Mouse (Mus musculus): ENCODE data around the gene Hes5. TPM values are rescaled to one million over a fixed set of nuclear protein-coding genes. Genes with fewer than 3 reads are reported as not detected.

The Hes5 gene
- 0.32 and 0.69 TPM in 2 replicates for polyA plus RNA-seq (2012; rRNA removed)

DNA sequence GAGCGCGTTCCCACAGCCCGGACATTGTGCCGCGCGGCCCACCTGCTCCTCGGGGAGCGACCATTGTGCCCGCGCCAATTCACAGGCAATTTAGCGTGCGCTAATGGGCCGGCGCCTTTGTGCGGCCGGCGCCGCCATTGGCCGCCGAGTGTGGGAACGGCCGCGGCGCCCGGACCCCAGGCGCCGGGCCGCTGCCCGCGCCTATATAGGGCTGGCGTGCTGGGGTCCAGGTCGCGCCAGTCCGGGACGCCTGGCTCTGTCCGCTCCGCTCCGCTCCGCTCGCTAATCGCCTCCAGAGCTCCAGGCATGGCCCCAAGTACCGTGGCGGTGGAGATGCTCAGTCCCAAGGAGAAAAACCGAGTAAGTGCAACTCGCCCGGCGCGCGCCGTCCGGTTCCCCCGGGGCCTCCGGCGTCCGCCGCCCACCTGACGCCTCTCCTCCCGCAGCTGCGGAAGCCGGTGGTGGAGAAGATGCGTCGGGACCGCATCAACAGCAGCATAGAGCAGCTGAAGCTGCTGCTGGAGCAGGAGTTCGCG lies at the start of gene Hes5:
TSS of gene Hes5 (plus strand) at position 234 of the 536 bp plus-strand sequence.
- no peak for DNase-seq (ENCODE audit: low read depth)

DNA sequence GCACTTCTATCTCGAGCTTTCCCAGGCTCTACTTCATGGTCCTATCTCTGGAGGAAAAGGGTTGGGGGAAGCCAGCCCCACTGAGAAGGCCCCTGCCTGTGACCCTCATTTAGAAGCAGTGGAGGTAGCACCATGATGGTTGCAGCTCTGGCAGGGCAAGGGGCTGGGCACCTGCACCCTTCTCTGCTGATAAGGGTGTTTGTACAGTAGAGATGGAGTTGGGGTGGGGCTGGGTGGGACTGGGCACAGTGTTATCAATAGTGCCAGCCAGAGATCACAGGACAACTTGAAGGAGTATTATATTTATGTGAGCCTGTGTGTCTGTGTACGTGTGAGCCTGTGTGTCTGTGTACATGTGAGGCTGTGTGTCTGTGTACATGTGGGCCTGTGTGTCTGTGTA lies 49.1 kb upstream of the Hes5 start:
- no peak for DNase-seq (ENCODE audit: low read depth)

DNA sequence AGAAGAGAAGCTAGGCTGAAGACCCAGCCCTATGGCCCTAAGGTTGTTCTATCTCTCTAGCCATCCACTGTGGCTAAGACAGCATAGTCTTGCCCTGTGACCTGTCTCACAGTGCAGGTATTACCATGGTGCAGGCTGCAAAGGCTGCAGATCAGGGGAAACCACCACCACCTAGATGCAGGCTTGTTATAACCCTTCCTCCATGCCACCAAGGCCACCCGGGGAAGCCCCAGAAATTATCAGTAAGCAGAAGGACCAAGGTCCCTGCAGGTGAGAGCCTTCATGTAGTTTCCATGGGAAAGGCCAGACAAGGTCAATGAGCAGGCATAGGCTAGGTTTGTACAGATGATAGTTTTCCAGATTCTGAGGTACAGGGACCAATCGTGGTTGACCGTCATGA lies 46.9 kb upstream of the Hes5 start:
- DNase-seq (ENCODE audit: low read depth), result no peak

DNA sequence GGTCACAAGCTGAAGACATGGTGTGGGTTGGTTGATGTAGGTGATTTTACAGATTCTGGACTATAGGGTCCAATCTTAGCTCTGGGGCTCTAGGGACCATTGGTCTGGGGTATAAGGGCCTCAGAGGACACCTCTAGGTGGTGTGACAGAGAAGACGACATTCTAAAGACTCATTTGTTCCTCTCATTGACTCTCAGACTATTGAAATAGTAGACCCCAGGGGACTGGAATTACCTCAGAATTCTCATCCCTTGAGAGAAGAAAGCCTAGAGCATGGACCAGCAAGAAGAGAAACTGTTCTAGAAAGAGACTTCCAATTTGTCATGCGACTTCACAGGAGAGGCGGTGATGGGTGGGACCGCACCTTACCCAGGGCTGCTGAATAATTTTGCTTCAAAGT lies 46.5 kb upstream of the Hes5 start:
- DNase-seq (ENCODE audit: low read depth), result no peak

DNA sequence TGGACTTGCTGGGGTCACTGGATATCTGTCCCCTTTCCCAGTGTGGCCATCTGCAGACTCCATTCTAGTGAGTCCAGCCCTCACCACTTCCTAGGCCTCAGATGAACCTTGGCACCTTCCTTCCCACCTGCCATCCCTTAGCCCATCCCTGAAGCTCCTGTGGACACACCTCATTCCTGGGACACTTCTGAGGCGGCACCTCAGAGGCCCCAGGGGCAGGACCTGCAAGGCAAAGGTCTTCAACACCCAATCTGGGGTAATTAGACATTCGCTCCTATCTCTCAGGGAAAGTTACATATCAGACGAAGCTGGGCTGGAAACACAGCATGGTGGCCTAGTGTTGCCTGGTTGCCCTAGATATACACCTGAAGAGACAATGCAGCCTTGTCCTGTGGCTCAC lies 46.0 kb upstream of the Hes5 start:
- no peak for DNase-seq (ENCODE audit: low read depth)

DNA sequence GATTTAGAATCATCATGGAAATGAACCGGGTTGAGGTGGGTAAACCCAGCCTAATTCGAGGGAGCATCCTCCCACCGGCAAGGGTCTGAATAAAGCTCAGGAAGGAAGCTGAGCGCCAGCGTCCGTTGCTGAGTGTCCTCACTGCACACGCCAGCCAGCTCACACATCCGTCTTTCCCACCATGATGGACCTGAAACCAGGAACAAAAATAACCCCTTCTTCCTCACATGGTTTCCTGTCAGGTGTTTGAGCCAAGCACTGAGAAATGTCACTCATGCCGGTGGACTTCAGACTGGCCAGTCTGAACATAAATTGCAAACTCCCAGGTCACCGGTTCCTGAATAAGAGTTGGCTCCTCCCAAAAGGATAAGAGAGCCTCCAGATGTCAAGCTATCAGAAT lies 45.4 kb upstream of the Hes5 start:
- DNase-seq (ENCODE audit: low read depth), result no peak

DNA sequence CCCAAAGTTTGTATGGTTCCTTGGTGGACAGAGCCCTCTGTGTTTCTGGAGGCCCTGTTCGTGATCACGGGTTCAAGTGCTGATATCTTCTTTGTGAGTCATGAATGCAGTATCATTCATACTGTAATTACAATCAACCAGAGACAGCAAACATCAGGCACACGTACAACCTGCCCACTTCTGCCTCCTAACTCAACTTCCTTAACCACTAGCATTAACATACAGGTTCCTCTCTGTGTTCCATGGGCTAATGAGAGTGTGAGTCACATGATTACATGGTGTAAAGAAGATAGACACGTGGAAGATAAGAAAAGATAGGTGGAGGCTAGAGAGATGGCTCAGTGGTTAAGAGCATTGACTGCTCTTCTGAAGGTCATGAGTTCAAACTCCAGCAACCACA lies 44.1 kb upstream of the Hes5 start:
- DNase-seq (ENCODE audit: low read depth), result no peak

DNA sequence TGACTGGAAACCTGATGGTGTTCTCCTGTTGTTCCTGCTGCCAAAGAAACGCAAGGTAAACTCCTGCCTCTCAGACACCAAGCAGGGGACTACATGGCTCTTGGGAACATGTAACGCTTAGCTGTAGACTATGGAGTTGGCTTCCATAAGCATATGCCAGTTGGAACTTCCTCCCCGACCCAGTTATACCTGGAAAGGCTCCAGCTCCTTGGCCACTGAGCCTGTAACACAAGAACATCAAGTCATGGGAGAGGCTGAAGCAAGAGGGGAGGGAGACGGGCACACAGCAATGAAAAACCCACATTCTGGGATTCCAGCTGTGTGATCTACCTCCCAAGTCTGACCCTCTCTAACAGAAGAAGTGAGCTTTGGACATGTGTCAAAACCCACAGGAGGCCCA lies 38.4 kb upstream of the Hes5 start:
- DNase-seq (ENCODE audit: low read depth), result no peak

DNA sequence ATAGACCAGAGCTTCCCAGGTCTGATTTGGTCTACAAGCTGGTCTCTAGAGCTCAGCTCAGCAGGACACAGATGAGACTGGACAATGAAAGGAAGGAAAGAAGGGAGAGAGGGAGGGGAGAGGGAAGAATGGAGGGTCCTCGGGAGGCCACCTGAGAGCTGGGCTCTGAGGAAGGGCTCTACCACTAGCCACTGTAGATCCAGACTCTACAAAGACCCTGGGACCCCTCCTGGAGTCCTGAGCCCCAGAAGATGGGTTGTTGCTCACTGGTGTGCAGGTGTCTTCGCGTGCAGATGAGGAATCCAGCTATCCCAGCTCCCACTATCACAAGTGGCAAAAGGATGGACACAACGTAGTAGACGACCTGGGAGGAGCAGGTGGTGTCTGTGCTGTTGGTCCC lies 37.8 kb upstream of the Hes5 start:
- no peak for DNase-seq (ENCODE audit: low read depth)

DNA sequence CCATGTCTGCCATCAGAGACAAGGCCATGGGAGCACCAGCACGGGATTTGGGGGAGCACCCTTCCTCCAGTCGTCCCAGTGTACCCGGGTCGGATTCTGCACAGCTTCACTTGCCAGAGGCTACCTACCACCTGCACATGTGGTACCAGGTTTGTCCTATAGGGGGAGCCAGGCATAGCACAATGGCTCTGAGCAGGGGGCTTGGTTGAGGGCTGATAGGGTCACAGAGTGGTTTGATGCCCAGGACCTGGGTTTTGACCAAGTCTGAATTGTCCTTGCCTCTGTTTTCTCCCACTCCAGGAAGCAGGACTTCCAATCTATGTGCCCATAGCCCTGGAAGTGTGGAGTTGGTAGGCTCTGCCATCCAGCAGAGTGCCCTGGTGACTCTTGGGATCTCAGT lies 35.3 kb upstream of the Hes5 start:
- DNase-seq (ENCODE audit: low read depth), result no peak

DNA sequence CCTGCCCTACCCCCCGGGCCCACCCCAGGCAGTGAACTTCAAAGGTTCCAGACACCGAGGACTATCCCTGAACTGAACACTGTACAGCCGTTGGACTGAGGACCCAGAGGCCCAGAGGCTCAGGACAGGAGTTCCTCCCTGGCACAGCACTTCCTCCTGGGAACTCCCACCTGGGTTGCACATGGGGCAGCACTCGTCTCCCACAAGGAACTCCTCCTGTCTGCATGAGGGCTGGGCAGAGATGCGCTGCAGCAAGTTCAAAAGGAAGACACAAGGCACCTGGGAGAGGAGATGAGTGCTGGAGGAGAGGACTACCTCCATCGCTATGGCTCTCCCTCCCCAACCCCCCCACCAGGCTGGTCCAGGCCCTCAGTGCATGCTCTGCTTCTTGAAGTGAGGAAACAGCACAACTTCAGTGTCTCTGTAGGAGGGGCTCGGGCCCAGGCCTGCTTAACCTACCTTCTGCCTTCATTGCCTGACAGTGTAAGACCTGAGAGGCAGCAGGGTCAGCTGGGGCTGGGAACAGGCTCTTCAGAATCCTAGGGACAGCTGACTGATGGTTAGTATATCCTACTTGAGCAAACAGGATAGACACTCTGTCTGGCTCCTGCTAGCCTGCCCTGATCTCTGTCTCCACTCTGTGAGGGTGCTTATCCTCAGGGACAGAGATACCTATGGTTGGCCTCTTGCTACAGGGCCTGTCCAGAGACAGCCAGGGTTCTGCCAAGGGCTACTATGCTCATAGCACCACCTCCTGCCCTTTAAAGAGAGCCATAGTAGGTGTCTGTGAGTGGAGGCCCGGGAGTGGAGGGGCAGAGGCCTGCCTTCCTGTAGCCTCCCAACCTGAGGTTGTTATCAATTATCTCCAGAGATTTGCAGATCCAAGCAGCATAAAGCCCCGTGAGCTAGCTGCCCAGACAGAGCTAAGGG lies 33.5 kb upstream of the Hes5 start:
- no peak for DNase-seq (ENCODE audit: low read depth)

DNA sequence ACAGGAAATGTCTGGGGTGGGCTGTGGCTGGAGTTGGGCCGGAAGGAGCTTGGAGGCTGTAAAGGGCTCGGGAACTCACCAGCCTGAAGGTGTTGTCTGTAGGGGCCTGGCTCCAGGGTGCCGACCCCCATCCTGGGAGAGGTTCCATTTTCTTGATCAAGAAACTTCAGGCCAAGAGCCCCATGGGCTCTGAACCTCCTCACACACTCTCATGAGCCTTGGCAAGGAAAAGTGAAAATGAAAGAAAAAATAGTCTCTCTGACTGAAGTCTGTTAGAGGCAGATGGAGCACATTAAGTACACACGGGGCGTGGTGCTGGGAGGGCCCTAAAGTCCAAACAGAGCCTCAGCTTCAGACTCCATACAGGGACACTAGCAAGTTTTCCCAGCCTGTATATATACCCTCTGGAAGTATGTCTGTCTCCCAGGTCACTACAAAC lies 32.8 kb upstream of the Hes5 start:
- DNase-seq (ENCODE audit: low read depth), result no peak

DNA sequence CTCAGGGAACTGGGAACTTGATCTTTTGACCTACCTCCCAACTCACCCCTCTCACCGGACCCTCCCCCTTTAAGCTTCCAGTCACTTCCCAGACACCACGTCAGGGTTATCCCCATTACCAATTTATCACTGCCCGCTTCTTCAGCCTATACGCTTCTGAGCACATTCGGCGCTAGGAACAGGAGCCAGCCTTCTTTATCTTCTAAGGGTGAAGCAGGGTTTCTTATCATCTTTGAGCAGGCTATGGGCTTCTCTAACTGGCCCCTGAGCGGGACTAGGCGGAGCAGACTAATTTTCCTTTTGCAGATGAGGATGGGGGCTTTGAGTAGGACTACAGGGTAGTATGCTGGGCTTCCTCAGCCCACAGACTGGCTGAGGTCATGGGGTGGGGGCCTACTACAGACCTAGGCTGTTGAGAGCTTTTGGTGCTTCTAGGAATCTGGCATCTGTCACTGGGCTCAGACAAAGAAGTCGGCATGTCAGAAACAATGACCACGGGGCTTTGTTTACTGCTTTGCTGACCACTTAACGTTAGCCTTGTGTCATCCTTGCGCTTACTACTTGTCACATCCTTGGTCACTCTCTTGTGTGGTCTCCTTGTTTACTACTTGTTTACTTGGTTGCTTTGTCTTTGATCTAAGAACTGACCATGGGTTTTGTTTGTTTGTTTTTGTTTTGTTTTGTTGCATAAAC lies 32.2 kb upstream of the Hes5 start, which contains the start of gene Tnfrsf14:
TSS of gene Tnfrsf14 (minus strand) at position 169 of the 693 bp plus-strand sequence.
- no peak for DNase-seq (ENCODE audit: low read depth)

DNA sequence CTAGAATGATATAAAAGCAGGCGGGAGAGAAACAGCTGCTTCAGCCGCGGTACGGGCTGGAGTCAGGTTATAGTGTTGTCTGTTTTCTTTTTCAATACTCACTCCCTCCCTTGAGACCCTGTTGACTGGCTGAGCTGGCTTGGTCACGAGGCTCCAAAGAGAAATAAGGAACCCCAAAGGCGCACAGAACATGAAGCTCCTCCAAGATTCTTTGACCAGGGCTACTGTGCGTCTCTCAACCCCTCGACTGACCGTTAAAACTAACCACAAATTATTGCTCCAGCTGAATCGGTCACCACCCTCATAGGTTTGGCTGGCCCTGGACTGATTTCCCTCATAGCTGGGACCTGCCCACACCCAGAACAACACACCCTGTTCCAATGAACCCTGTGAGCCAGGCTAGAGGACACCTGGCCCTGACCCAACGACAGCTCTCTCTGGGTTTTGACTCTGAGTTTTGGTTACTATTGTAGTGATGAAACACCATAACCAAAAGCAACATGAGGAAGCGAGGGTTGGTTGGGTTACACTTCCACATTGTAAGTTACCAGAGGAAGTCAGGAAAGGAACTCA lies 31.5 kb upstream of the Hes5 start:
- no peak for DNase-seq (ENCODE audit: low read depth)

DNA sequence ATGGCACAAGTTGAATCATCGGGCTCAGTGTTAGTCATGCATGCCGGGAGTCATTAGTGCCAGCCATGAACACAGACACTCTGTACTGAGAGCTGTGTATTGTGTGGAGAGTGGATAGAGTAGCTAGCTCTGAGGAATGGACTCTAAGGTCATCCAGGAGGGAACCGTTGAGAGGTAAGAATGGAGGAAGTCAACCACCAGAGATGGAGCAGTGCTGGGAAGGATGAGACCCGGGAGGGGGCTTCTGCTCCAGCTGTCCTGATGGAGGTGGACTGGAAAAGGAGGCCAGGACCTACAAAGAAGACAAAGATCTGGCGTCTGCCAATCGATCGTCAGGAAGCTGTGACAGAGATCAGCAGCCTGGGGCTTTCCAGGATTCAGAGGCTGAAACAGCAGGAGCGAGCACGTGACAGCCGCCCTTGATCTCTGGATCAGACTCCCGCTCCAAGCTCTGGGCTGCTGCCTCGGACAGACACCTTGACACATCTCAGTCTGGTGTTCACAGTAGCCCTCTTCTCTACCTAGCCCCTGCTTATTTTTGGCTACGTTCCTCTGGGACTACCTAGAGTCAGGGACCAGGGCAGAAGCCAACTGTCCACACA lies 27.3 kb upstream of the Hes5 start:
- no peak for DNase-seq (ENCODE audit: low read depth)

DNA sequence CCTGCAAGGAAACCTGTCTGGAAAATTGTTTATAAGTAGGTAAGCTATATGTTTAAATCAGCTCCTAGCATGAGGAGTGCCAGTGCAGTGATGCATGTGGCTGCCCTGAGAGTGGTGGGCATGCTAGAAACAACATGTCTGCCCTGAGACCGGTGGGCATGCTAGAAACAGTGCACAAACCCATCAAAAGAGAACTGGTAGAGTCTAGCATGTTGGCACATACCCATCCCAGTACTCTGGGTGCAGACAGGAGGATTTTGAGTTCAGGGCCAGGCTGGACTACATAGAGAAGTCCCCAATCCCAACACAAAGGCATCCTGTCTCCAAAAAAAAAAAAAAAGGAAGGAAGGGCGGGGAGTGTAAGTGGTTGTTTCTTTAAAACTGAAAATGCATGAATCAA lies 25.9 kb upstream of the Hes5 start:
- no peak for DNase-seq (ENCODE audit: low read depth)

DNA sequence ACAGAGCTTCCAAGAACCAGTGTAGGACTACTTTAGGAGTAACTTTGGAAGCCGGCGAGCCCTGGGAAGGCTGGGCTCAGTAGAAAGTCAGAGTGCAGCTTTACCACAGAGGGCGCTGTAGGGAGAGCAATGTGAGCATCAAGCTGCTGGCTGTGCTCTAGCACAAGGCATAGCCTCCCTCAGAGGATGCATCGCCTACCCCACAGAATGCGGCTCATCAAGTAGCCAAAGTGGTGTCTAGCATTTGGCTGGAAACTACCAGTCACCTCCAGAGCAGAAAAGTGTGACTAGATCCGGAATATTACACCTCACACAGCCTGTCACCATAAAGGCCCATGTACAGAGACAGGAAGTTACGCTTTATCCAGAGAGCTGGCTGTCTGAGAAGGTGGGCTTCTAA lies 24.9 kb upstream of the Hes5 start:
- DNase-seq (ENCODE audit: low read depth), result no peak

DNA sequence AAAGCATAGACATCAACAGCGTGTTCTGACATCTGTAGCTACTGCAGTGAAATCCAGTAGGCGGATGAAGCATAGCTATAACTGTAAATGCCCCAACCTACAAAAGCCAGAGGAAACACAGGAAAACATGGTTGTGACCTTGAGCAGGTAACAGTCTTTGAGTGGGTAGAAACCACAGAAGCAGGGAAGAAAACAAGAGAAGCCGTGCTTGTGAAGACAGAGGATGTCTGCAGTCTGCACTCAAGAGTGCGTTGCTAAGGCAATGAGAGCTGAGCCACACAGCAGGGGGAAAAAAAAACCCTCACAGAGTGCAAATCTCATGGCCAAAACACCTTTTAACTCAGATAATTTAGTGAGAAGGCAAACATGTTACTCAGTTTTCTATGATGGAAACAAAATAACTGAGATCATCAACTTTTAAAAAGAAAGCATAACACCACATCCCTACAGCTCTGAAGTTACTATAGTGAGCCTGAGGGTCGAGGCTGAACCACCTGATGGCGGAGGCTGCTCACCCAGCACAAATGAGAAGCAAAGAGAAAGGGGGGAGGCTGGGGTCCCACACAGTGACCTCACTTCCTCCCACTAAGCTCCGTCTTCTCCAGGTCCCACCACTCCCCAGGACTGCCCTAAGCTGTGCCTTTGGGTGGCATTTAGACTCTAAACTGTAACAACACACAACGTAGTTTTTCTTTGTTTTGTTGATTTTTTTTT lies 24.0 kb upstream of the Hes5 start:
- DNase-seq (ENCODE audit: low read depth), result no peak

DNA sequence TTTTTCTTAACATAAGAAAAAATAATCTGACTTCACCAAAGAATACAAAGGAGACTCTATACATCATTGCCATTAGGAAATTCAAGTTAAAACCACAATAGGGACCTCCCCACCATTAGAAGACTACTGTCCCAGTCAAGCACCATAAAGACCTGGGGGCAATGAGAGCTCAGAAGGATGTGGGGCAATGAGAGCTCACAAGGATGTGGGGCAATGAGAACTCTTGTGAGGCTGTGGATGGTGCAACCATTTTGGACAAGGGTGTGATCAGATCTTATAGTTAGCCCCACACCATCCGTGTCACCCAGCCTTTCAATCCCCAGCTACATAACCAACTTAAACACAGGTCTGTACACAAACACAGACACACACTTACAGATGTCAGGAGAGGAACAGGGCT lies 23.0 kb upstream of the Hes5 start:
- no peak for DNase-seq (ENCODE audit: low read depth)

DNA sequence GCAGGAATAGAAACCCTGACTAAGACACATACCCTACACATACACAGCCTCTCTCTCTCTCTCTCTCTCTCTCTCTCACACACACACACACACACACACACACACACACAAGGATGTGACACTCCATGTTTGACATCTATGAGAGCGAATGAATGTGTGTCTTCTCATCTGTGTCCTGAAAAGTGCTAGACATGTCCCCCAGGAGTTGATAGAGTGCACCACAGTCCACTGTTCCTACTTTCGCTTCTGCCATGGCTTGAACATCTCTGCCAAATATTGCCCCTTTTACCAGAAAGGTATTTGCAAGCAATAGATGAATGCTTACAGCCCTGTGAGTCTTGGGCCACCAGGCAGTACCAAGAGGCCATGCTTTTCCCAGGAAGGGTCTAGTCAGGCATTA lies 20.6 kb upstream of the Hes5 start:
- no peak for DNase-seq (ENCODE audit: low read depth)

DNA sequence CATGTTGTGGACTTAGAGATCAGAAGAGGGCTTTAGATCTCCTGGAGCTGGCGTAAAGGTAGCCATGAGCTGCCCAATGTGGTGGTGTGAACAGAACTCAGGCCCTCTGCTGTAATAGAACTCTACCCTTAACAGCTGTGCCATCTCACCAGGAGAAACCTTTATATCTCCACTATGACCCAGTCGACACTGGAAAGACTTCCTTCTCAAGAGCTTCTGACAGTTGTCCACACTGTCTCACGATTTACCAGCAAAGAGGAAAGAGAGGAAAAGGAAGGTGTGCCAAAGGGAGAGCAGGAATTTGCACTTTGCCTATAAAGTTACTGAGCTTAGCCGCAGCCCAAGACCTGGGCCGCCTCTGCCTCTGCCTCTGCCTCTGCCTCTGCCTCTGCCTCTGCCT lies 18.9 kb upstream of the Hes5 start:
- no peak for DNase-seq (ENCODE audit: low read depth)

Data from gonadal fat pad, adult 2 months (tissue).